Mouse (Mus musculus): ENCODE results near the gene E030018B13Rik.

Gene E030018B13Rik

DNA sequence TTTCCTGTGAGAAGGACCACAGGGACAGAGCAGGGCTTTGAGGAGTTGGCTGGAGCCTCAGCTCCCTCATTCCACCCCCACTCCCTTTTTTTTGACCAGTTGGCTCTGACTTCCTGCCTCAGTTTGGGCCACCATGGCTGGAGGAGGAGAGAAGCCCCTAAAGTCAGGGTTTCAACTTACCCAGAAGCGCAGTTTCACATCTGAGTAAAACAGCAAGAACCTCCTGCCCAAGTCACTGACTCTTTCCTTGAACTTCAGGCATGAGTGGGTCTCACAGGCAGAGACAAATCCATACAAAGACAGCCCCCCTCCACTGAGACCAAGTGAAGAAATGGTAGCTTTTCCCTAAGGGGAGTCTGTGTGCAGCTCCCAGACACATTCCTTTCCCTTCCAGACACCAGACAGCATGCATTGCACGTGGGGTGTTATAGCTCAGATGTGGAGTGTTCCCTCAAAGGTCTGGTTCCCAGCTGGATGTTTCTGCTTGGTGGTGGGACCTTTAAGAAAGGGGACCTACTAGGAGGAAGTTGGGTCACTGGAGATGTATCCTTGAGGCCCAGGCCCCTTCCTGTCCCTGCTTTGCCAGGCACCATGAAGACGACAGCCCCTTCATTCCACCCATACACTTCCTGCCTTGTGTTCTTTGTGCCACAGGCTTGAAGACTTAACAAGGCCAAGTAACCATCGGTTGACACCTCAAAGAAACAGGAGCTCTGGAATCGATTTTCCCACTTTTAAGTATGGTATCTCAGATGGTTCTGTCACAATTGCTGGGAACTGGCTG lies 49.2 kb downstream of the E030018B13Rik start:
- no peak for DNase-seq (ENCODE audit: low spot score in 2 of 2)

DNA sequence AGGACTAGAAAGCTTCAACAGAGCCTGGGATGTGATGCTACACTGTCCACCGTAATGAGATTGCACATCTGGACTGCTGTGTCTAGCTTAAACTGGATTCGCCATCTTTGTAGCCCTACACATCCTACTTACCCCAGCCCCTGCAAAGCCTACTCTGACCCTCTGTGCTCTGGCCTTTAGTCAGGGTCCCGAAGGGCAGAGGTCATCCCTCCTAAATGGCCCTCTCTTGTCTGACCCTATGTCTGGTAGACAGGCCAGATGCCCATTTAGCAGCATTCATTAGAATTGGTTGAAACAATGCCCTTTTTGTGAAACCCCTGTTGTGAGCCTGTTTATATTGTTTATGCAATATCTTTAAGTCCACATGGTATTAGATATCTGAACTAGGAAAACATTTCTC lies 53.3 kb downstream of the E030018B13Rik start:
- no peak for DNase-seq (ENCODE audit: low spot score in 2 of 2)

Data from natural killer cell, adult 2 months (primary cell).